11 mouse cellular contexts compared by ENCODE assay signal in genomic region chr4:41532420-41532819, GRCm38 (mm10). TPM values are rescaled to one million over a fixed set of nuclear protein-coding genes. Genes with fewer than 3 reads are reported as not detected.
DNase-seq lines count a peak whose midpoint lies in the region; ATAC-seq and TF ChIP-seq lines count a peak whose summit lies in the region.
"Had no signal": no experiment of that assay in that cellular context is flagged by ENCODE, and none has a peak within 500 bp of the region (broad histone marks: within the 10 kb centered on the region; RNA-seq: fewer than 3 reads in every experiment).

No protein-coding gene starts in this region.

- no peaks in the 10 kb centered on the region for H3K9me3 ChIP-seq in neural tube, embryonic 11.5 days (ENCODE audit: control insufficient read depth, low read length)
- H3K9me3 ChIP-seq: intestine, embryonic 15.5 days had no signal

- H3K9ac ChIP-seq in neural tube, embryonic 11.5 days (ENCODE audit: low read length), result no peak overlapping the region
- H3K9ac ChIP-seq: intestine, embryonic 15.5 days had no signal

- peak; percentile 21 for DNase-seq in CD4-positive, CD25-positive, alpha-beta regulatory T cell, adult 2 months (ENCODE audit: low read depth, low spot score)
- DNase-seq in lung, postnatal 10 days, result peak; percentile 36
- DNase-seq in lung, adult 2 months, result no peak
- DNase-seq in neural tube, embryonic 11.5 days (ENCODE audit: low spot score), result peak; percentile 49
- DNase-seq in Muller cell, postnatal 12 days (ENCODE audit: inconsistent ontology term), result no peak
- no peak for DNase-seq in heart, adult 9 months (ENCODE audit: low spot score in 2 of 2)
- DNase-seq: right cerebral cortex, postnatal 4 days had no signal

- H3K4me1 ChIP-seq in lung, adult 2 months (ENCODE audit: control insufficient read depth, insufficient read depth, low read length), result no peaks in the 10 kb centered on the region; the same call in 1 of the 2 replicates
- peaks cover 20% of the 10 kb centered on the region for H3K4me1 ChIP-seq in neural tube, embryonic 11.5 days (ENCODE audit: control insufficient read depth, insufficient read depth, low read length)
- H3K4me1 ChIP-seq: intestine, embryonic 15.5 days had no signal

- H3K27ac ChIP-seq in neural tube, embryonic 11.5 days (ENCODE audit: low read depth, low read length), result no peak overlapping the region
- H3K27ac ChIP-seq: intestine, embryonic 15.5 days had no signal

- no peak for TF ChIP-seq POLR2A in lung, adult 2 months (IDR thresholded peaks at IDR 0.05; ENCODE audit: borderline replicate concordance, extremely low read depth, low read depth, low read length)

- no peak overlapping the region for H3K4me2 ChIP-seq in neural tube, embryonic 11.5 days (ENCODE audit: low read depth)
- H3K4me2 ChIP-seq: intestine, embryonic 15.5 days had no signal

- H3K36me3 ChIP-seq in neural tube, embryonic 11.5 days (ENCODE audit: control insufficient read depth, insufficient read depth, low read length), result no peaks in the 10 kb centered on the region
- H3K36me3 ChIP-seq: intestine, embryonic 15.5 days had no signal

- H3K27me3 ChIP-seq in neural tube, embryonic 11.5 days (ENCODE audit: control insufficient read depth, insufficient read depth, low read length), result no peaks in the 10 kb centered on the region
- H3K27me3 ChIP-seq: intestine, embryonic 15.5 days had no signal

- WGBS in lung, adult 2 months, result 31% methylated on average over 6 of the region's 6 CpGs
- WGBS in neural tube, embryonic 11.5 days, result 26% methylated on average over 6 of the region's 6 CpGs

- no peak for ATAC-seq in CD4-positive, CD25-positive, alpha-beta regulatory T cell, adult 4 months
- peak; percentile 90 for ATAC-seq in common myeloid progenitor, adult 5-6 weeks (replicated peaks; ENCODE audit: low read depth, poor library complexity, severe bottlenecking)
- no peak for ATAC-seq in neural tube, embryonic 11.5 days (ENCODE audit: insufficient read depth, low FRiP score, low TSS enrichment)
- ATAC-seq: intestine, embryonic 15.5 days had no signal

- H3K4me3 ChIP-seq in lung, adult 2 months (replicated peaks; ENCODE audit: extremely low read depth, low read depth, low read length), result no peak overlapping the region
- no peak overlapping the region for H3K4me3 ChIP-seq in neural tube, embryonic 11.5 days (ENCODE audit: low read depth, low read length)
- H3K4me3 ChIP-seq: intestine, embryonic 15.5 days had no signal

- TF ChIP-seq CTCF in lung, adult 2 months (IDR thresholded peaks at IDR 0.05; ENCODE audit: insufficient read depth, low read length), result no peak

RNA-seq across cellular contexts. Expression of gene 1110017D15Rik, which starts 15.3 kb away (rescaled TPM):
- polyA plus RNA-seq in CD4-positive, CD25-positive, alpha-beta regulatory T cell, adult 4 months (2017; shearing (Covaris generic)), result not detected
- polyA plus RNA-seq in lung, adult 2 months (2012; rRNA removed), result 40.8 and 50.3 TPM in 2 replicates
- total RNA-seq in common myeloid progenitor, adult 5-6 weeks (2017), result 0.58 TPM in 1 of 2 replicates, not detected in the other
- polyA plus RNA-seq in neural tube, embryonic 11.5 days (2014; fragmentation: Nextera tagmentation; extraction: Ambion mirVana), result 2.5 and 3.4 TPM in 2 replicates
- total RNA-seq: liver, adult 2 months had no signal
- polyA plus RNA-seq: liver, adult 2 months had no signal

RNA-seq across cellular contexts. Expression of gene AI464131, which starts 29.5 kb away (rescaled TPM):
- not detected for polyA plus RNA-seq in CD4-positive, CD25-positive, alpha-beta regulatory T cell, adult 4 months (2017; shearing (Covaris generic))
- polyA plus RNA-seq in lung, adult 2 months (2012; rRNA removed), result 14.0 and 14.1 TPM in 2 replicates
- 0.09 TPM in 1 of 2 replicates, not detected in the other for total RNA-seq in common myeloid progenitor, adult 5-6 weeks (2017)
- polyA plus RNA-seq in neural tube, embryonic 11.5 days (2014; fragmentation: Nextera tagmentation; extraction: Ambion mirVana), result 7.1 and 9.6 TPM in 2 replicates

RNA-seq across cellular contexts. Expression of gene Fam219a, which starts 36.9 kb away (rescaled TPM):
- polyA plus RNA-seq in CD4-positive, CD25-positive, alpha-beta regulatory T cell, adult 4 months (2017; shearing (Covaris generic)), result under 1 TPM; 0.52 to 0.56 TPM
- 63.5 and 94.2 TPM in 2 replicates for polyA plus RNA-seq in lung, adult 2 months (2012; rRNA removed)
- total RNA-seq in common myeloid progenitor, adult 5-6 weeks (2017), result 0.64 and 3.2 TPM in 2 replicates
- 10.2 and 11.6 TPM in 2 replicates for polyA plus RNA-seq in neural tube, embryonic 11.5 days (2014; fragmentation: Nextera tagmentation; extraction: Ambion mirVana)

RNA-seq across cellular contexts. Expression of gene Dnaic1, which starts 37.2 kb away (rescaled TPM):
- polyA plus RNA-seq in CD4-positive, CD25-positive, alpha-beta regulatory T cell, adult 4 months (2017; shearing (Covaris generic)), result not detected
- polyA plus RNA-seq in lung, adult 2 months (2012; rRNA removed), result 8.2 and 10.3 TPM in 2 replicates
- total RNA-seq in common myeloid progenitor, adult 5-6 weeks (2017), result not detected in 2 replicates
- polyA plus RNA-seq in neural tube, embryonic 11.5 days (2014; fragmentation: Nextera tagmentation; extraction: Ambion mirVana), result 0.62 and 2.8 TPM in 2 replicates

Comparison
In these comparisons a context has a peak if more than half of its experiments do, and no peak if none do; other contexts are left out.
1. DNase-seq: peak in CD4-positive, CD25-positive, alpha-beta regulatory T cell, adult 2 months (single experiment), lung, postnatal 10 days (single experiment) and neural tube, embryonic 11.5 days (single experiment); none in lung, adult 2 months (single experiment), Muller cell, postnatal 12 days (single experiment) and heart, adult 9 months (0 of 2).